Mouse (Mus musculus) lung, embryonic 16.5 days (tissue): ENCODE measurements around the gene Adrm1. TPM values are rescaled to one million over a fixed set of nuclear protein-coding genes. Genes with fewer than 3 reads are reported as not detected.

ENCODE experiments used
- ATAC-seq: fragments of 200-750 bp; cut with Nextera tagmentation; 2 replicates; pipeline ENCODE4 v1.8.0; 2017; ENCODE audit warnings: low read depth, mild to moderate bottlenecking, moderate library complexity
- H3K27ac ChIP-seq: fragments of 300-500 bp; sonication (generic); 2 replicates; pipeline ENCODE4 v1.5.1; 2014; ENCODE audit warnings: mild to moderate bottlenecking, control low read depth, low read length
- H3K27me3 ChIP-seq: fragments of 300-500 bp; sonication (generic); 2 replicates; pipeline ENCODE4 v1.6.1; 2014; ENCODE audit warnings: low read depth, low read length, mixed read lengths; ENCODE audit not compliant: control insufficient read depth, insufficient read depth
- H3K36me3 ChIP-seq: fragments of 300-500 bp; sonication (generic); 2 replicates; pipeline ENCODE4 v1.6.1; 2014; ENCODE audit warnings: low read length; ENCODE audit not compliant: control insufficient read depth, insufficient read depth
- H3K4me1 ChIP-seq: fragments of 300-500 bp; sonication (generic); replicated peaks from 2 replicates; pipeline ENCODE4 v1.6.1; 2014; ENCODE audit warnings: low read length, mixed read lengths; ENCODE audit not compliant: control insufficient read depth, insufficient read depth
- H3K4me2 ChIP-seq: fragments of 300-500 bp; sonication (generic); 2 replicates; pipeline ENCODE4 v1.6.1; 2014; ENCODE audit warnings: low read depth, low read length, control low read depth
- H3K4me3 ChIP-seq: fragments of 300-500 bp; sonication (generic); 2 replicates; pipeline ENCODE4 v1.5.1; 2014; ENCODE audit warnings: mild to moderate bottlenecking, low read length, control low read depth
- H3K9ac ChIP-seq: fragments of 300-500 bp; sonication (generic); 2 replicates; pipeline ENCODE4 v1.6.1; 2014; ENCODE audit warnings: low read length, control low read depth
- H3K9me3 ChIP-seq: fragments of 300-500 bp; sonication (generic); 2 replicates; pipeline ENCODE4 v1.6.1; 2016; ENCODE audit warnings: low read length; ENCODE audit not compliant: control insufficient read depth
- WGBS: fragments of 180-500 bp; shearing (Covaris S2); extraction: QIAGEN DNeasy Blood & Tissue Kit; methylation state at CpG from one replicate; pipeline ENCODE4 v1.1.7; 2014; 5-methylcytosine and 5-hydroxymethylcytosine counted together
- polyA plus RNA-seq: library from polyadenylated mRNA; unstranded; fragments of >200 nt; fragmentation: Nextera tagmentation; extraction: Ambion mirVana; gene quantifications from 2 replicates; pipeline ENCODE4 v1.2.1, GENCODE M21; 2015

Adrm1 gene
- polyA plus RNA-seq, 1 experiment from 2014 or later: 173 TPM

DNA sequence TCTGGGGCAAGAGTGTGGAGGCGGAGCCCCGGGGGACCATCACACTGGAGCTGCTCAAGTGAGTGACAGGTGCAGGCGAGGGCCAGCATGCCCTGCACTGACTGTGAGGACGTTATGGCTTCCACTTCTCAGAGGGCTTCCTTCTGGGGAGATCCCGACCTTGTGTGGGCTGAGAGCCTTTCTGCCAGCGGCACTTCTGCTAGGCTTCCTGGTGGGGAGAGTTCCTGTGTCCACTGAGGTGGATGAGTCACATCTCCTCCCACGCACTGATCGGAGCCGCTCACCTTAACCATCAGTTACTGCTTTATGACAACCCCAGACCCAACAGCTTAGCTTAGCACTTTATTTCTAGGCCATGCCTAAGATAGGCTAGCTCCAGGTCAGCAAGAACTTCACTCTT, 22.7 kb upstream of the Adrm1 start:
- Histone ChIP-seq H3K36me3 (peaks cover 13% of the 10 kb centered on the region), H3K27me3 (no peaks in the 10 kb centered on the region), H3K4me1 (no peaks in the 10 kb centered on the region), H3K9ac (no peak overlapping the region), H3K4me2 (no peak overlapping the region), H3K4me3 (no peak overlapping the region), H3K27ac (no peak overlapping the region), H3K9me3 (no peaks in the 10 kb centered on the region)
- no peak for ATAC-seq
- 82% methylated on average over 9 of the region's 9 CpGs for WGBS

DNA sequence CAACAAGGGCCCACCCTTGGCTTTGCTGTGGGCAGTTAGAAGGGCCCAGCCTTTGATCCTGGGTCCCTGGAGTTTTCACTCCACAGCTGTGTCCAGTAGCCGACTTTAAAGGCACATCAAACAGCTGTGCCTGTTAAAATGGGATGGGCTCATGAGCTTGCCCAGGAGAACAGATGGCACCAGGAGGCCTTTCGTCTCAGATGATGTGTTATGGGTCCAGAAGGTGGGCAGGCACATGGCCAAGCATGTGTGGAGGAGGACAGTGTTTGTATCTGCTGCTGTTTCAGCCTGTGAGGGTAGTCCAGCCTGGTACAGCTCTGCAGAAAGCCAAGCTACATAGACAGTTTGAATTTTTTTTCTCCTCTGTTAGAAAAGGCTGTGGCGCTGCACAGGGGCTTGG, 16.5 kb upstream of the Adrm1 start:
- ATAC-seq: no peak
- Histone ChIP-seq H3K27ac (no peak overlapping the region), H3K36me3 (peaks cover 28% of the 10 kb centered on the region), H3K4me3 (no peak overlapping the region), H3K4me2 (no peak overlapping the region), H3K9ac (no peak overlapping the region), H3K4me1 (no peaks in the 10 kb centered on the region), H3K9me3 (no peaks in the 10 kb centered on the region), H3K27me3 (no peaks in the 10 kb centered on the region)
- WGBS: 76% methylated on average over 3 of the region's 3 CpGs

DNA sequence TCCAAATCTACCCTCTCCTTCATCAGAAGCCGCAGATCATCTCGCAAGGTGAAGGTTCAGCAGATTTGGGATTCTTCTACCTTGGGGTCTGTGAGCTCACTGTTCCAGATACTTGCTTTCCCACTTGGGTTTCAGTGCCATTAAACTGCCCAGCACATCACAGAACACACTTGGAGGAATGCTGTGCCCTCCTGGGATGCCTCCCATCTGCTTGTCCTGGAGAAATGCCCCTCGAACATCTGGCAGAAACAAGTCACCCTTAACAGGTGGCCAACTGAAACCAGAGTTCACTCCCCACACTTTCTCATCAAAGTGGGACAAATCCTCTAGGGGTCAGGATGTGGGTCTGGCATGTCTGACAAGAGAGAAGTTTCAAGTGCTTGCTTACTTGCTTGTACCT, 12.7 kb upstream of the Adrm1 start:
- ATAC-seq: no peak
- Histone ChIP-seq H3K27me3 (no peaks in the 10 kb centered on the region), H3K9me3 (no peaks in the 10 kb centered on the region), H3K9ac (no peak overlapping the region), H3K4me2 (no peak overlapping the region), H3K4me1 (no peaks in the 10 kb centered on the region), H3K4me3 (no peak overlapping the region), H3K36me3 (peaks cover 27% of the 10 kb centered on the region), H3K27ac (no peak overlapping the region)
- WGBS: 94% methylated on average over 3 of the region's 3 CpGs

DNA sequence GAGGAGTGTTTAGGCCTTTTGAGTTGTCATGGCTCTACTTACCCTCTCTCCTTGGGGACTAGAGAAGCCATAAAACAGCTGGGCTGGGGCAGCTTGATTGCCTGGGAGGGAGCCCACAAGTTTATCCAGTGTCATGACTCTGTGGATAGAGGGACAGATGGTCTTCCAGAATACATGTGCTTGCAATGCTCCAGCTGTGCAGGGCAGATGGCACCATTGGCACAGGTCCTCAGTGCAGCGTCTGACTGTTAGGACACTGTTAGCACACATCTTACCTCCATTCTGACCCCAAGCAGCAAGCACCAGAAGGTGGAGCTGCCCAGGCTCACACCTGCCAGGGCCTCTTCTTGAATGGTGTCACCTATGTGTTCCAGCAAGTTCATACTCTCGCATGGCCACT, 5.4 kb upstream of the Adrm1 start:
- Histone ChIP-seq H3K4me2 (no peak overlapping the region), H3K9me3 (no peaks in the 10 kb centered on the region), H3K4me1 (no peaks in the 10 kb centered on the region; the same call in 1 of the 2 replicates), H3K4me3 (no peak overlapping the region), H3K27me3 (no peaks in the 10 kb centered on the region), H3K9ac (no peak overlapping the region), H3K27ac (no peak overlapping the region), H3K36me3 (peaks cover 7% of the 10 kb centered on the region)
- WGBS: 78% methylated on average over 2 of the region's 2 CpGs
- no peak for ATAC-seq

DNA sequence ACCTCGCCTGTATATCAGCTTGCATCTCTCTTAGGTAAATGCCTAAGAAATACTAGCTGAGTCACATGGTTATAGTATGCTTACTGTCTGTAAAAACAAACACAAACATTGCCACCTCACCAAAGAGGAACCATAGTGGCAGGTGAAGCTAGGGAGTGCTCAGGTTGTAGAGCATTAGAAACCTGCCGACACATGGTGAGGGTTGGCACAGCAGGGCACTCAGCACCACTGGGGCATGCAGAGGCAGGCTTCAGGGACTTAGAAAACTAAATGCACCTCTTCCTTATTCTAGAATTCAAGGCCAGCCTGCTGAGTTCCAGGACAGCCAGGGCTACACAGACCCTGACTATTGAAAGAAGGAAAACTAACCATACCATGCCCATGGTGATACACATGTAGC, 4.4 kb upstream of the Adrm1 start:
- Histone ChIP-seq H3K4me1 (no peaks in the 10 kb centered on the region; the same call in 1 of the 2 replicates), H3K4me2 (no peak overlapping the region), H3K27me3 (no peaks in the 10 kb centered on the region), H3K4me3 (no peak overlapping the region), H3K27ac (no peak overlapping the region), H3K9ac (no peak overlapping the region), H3K9me3 (no peaks in the 10 kb centered on the region), H3K36me3 (peaks cover 4% of the 10 kb centered on the region)
- no peak for ATAC-seq
- 76% methylated on average over 2 of the region's 2 CpGs for WGBS

DNA sequence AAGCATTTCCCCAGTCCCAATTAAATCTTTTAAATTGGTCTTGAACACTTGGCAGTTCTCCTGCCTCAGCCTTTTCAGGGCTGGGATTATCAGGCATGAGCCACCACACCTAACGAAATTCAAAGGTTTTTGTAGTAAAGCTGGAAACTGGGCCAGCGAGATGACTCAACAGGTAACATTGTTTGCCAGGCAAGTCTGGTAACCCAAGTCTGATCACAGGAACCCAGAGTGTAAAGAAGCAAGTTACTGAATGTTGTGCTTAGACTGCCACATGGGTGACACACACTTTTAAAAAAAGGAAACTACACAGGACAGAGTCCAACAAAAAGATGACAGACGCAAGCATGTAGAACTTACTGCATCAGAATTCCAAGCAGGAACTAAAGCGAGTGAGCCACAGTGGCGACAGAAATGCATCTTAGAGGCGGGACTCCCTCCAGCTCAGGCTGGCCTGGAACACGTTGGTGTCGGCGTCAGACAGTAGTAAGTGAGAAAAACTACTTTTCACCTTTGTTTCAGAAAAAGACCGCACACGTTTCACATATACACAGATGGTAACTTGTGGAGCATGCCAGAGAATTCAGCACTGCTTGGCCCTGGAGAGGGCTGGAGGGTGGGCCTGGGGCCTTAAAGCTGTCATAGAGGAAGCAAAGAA, 1.0 kb upstream of the Adrm1 start:
- Histone ChIP-seq H3K9me3 (no peaks in the 10 kb centered on the region), H3K27me3 (no peaks in the 10 kb centered on the region), H3K4me1 (peaks cover 15% of the 10 kb centered on the region), H3K36me3 (peaks cover 8% of the 10 kb centered on the region), H3K4me2 (no peak overlapping the region; the same call in 1 of the 2 replicates), H3K27ac (no peak overlapping the region), H3K4me3 (no peak overlapping the region), H3K9ac (peak overlapping the region; percentile 63)
- WGBS: 82% methylated on average over 11 of the region's 11 CpGs
- no peak for ATAC-seq

DNA sequence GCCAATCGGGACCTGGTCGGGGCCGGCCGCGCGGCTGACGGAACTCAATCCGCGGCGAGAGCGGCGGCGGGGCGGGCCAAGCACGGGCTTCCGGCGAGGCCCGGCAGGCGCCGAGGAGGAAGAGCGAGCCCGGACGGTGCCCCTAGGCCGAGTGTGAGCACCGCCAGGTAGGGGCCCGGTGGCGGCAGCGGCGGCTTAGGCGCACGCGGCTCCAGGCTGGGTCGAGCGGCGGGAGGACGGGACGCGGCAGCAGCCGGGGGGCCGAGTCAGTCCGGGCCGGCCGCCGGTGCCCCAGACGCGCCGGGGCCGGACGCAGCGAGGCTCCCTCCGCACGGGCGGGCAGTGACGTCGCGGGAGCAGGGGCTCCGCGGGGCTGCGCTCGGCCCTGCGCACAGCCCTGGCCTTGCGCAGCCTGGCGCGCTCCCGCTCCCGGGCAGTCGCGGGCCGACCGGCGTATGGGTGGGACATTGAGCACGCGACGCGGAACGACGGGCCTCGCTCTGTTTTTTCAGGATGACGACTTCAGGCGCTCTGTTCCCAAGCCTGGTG, 311 bp downstream of the Adrm1 start:
- no peaks in the 10 kb centered on the region for H3K27me3 ChIP-seq
- ATAC-seq: peak; percentile 65

DNA sequence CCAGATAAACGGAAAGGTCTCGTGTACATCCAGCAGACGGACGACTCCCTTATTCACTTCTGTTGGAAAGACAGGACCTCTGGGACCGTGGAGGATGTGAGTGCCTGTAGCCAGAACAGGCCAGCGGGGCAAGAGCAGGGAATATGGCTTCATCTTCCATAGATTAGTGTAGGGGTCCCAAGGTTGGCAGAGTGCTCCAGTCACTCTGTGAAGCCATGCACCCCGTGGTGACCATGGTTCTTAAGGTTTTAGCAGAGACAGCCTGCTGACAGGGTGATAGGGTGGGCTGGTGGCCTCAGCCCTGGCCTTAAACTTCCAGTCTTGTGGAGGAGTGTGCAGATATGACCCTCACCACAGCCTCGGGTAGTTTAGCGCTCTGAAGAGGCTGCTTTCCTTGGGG, 867 bp downstream of the Adrm1 start:
- H3K27me3 ChIP-seq: no peaks in the 10 kb centered on the region
- H3K27ac ChIP-seq: 0 out of 2 replicates have a peak overlapping the region, but pooled peaks have one; percentile 88
- no peaks in the 10 kb centered on the region for H3K9me3 ChIP-seq
- 3% methylated on average over 8 of the region's 9 CpGs for whole genome bisulfite sequencing
- H3K36me3 ChIP-seq: peaks cover 22% of the 10 kb centered on the region
- H3K4me2 ChIP-seq: peak overlapping the region; percentile 88
- H3K4me1 ChIP-seq: peaks cover 15% of the 10 kb centered on the region
- peak overlapping the region; percentile 94 for H3K4me3 ChIP-seq
- peak overlapping the region; percentile 94 for H3K9ac ChIP-seq
- no peak for ATAC-seq

More for the DNA sequence above, 311 bp downstream of the Adrm1 start:
- peak overlapping the region; percentile 88 for H3K27ac ChIP-seq
- H3K4me1 ChIP-seq: peaks cover 15% of the 10 kb centered on the region
- H3K4me2 ChIP-seq: peak overlapping the region; percentile 88
- H3K36me3 ChIP-seq: peaks cover 16% of the 10 kb centered on the region
- WGBS: under 1% methylated on average over 42 of the region's 80 CpGs
- peak overlapping the region; percentile 94 for H3K4me3 ChIP-seq
- H3K9ac ChIP-seq: peak overlapping the region; percentile 94
- no peaks in the 10 kb centered on the region for H3K9me3 ChIP-seq

DNA sequence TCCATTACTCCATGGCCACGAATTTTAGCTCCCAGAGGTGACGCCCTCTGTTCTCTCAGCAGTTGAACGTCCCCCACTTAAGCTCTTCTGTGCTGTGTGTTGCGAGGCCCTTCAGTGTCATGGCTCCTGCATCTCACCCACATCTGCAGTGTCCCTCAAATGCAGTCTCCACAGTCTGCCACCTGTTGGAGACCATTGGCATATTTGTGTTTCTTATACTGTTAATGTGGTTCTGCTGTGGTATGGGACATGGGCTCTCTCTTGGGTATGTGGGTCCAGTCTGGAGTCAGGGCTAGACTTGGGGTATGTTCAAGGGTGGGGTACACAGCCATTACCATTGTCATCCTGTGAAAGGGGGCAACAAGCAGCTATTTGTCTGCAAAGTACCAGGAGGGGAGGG, 1.9 kb downstream of the Adrm1 start:
- H3K36me3 ChIP-seq: peaks cover 31% of the 10 kb centered on the region

More for the DNA sequence above, 1.9 kb downstream of the Adrm1 start:
- H3K9me3 ChIP-seq: no peaks in the 10 kb centered on the region
- no peak for ATAC-seq
- H3K4me1 ChIP-seq: peaks cover 15% of the 10 kb centered on the region
- WGBS: 65% methylated on average over 4 of the region's 4 CpGs
- H3K4me2 ChIP-seq: peak overlapping the region; percentile 88; the same call in 1 of the 2 replicates
- H3K4me3 ChIP-seq: no peak overlapping the region
- no peaks in the 10 kb centered on the region for H3K27me3 ChIP-seq
- no peak overlapping the region for H3K9ac ChIP-seq
- no peak overlapping the region for H3K27ac ChIP-seq
